Mouse (Mus musculus) kidney, adult 2 months (tissue): Measurements from ENCODE around the gene Uck1.

Experiments
- CTCF ChIP-seq: fragments of 200-500 bp; conservative IDR thresholded peaks from 2 replicates; pipeline ENCODE4 v1.5.1; 2011; ENCODE audit warnings: low read depth, mild to moderate bottlenecking, control low read depth, low read length, moderate library complexity, mixed read lengths; ENCODE audit not compliant: insufficient read depth, insufficient read length
- POLR2A ChIP-seq: fragments of 200-500 bp; IDR thresholded peaks from one replicate; pipeline ENCODE4 v1.6.1; 2011; ENCODE audit warnings: low read depth, low read length, control low read depth

- TF ChIP-seq CTCF = peak; percentile 32
- no peak for TF ChIP-seq POLR2A
Measured at GRCm38 (mm10) chr2:32236760-32237487, 23.0 kb downstream of the Uck1 start.
